Mouse (Mus musculus) liver, postnatal 0 days (tissue): ENCODE results near the gene Hoxd10.

Experiments used
- CTCF ChIP-seq: sonication (generic); IDR thresholded peaks from 2 replicates; pipeline ENCODE4 v1.5.1; 2016; ENCODE audit warnings: antibody characterized with exemption, low read depth
- EP300 ChIP-seq: IDR thresholded peaks from 2 replicates; pipeline ENCODE4 v1.6.1; 2016; ENCODE audit warnings: antibody characterized with exemption, low read depth, mild to moderate bottlenecking

GRCm38 (mm10) chr2:74656632-74657021 is 35.1 kb upstream of the Hoxd10 start:
- TF ChIP-seq CTCF (no peak), EP300 (no peak)
